Mouse (Mus musculus): ENCODE data around the gene Ank3. TPM values are rescaled to one million over a fixed set of nuclear protein-coding genes. Genes with fewer than 3 reads are reported as not detected.

Ank3 gene
- polyA plus RNA-seq, 1 experiment from 2014 or later = not detected

GRCm38 (mm10) chr10:69706851-69707788 is 308.5 kb downstream of the Ank3 start:
- no peak overlapping the region for H3K4me3 ChIP-seq (ENCODE audit: inconsistent target)
- no peak overlapping the region for H3K27ac ChIP-seq
- WGBS (ENCODE audit: missing documents) = 42% methylated on average over 14 of the region's 14 CpGs
- no peaks in the 10 kb centered on the region for H3K79me2 ChIP-seq (ENCODE audit: inconsistent target)
- H3K36me3 ChIP-seq (ENCODE audit: inconsistent target) = no peaks in the 10 kb centered on the region

- Histone ChIP-seq H3K27ac (no peak overlapping the region), H3K79me2 (ENCODE audit: inconsistent target) (no peaks in the 10 kb centered on the region), H3K4me3 (ENCODE audit: inconsistent target) (no peak overlapping the region), H3K36me3 (ENCODE audit: inconsistent target) (no peaks in the 10 kb centered on the region)
- WGBS (ENCODE audit: missing documents) = 81% methylated on average over 11 of the region's 11 CpGs
These were observed 309.4 kb downstream of the Ank3 start for GRCm38 (mm10) chr10:69707844-69708550.

GRCm38 (mm10) chr10:69709631-69710030 is 311.1 kb downstream of the Ank3 start:
- Histone ChIP-seq H3K79me2 (ENCODE audit: inconsistent target) (no peaks in the 10 kb centered on the region), H3K27ac (no peak overlapping the region), H3K36me3 (ENCODE audit: inconsistent target) (no peaks in the 10 kb centered on the region), H3K4me3 (ENCODE audit: inconsistent target) (no peak overlapping the region)
- WGBS (ENCODE audit: missing documents) = 77% methylated on average over 2 of the region's 2 CpGs

GRCm38 (mm10) chr10:69710802-69711201 is 312.2 kb downstream of the Ank3 start:
- H3K27ac ChIP-seq = no peak overlapping the region
- H3K36me3 ChIP-seq (ENCODE audit: inconsistent target) = no peaks in the 10 kb centered on the region
- H3K79me2 ChIP-seq (ENCODE audit: inconsistent target) = no peaks in the 10 kb centered on the region
- WGBS (ENCODE audit: missing documents) = 83% methylated on average over 5 of the region's 5 CpGs
- no peak overlapping the region for H3K4me3 ChIP-seq (ENCODE audit: inconsistent target)

GRCm38 (mm10) chr10:69716907-69717306 is 318.3 kb downstream of the Ank3 start:
- H3K4me3 ChIP-seq (ENCODE audit: inconsistent target) = no peak overlapping the region
- H3K36me3 ChIP-seq (ENCODE audit: inconsistent target) = no peaks in the 10 kb centered on the region
- WGBS (ENCODE audit: missing documents) = 56% methylated on average over 4 of the region's 4 CpGs
- H3K79me2 ChIP-seq (ENCODE audit: inconsistent target) = no peaks in the 10 kb centered on the region
- no peak overlapping the region for H3K27ac ChIP-seq

GRCm38 (mm10) chr10:69719421-69719820 is 320.8 kb downstream of the Ank3 start:
- Histone ChIP-seq H3K79me2 (ENCODE audit: inconsistent target) (no peaks in the 10 kb centered on the region), H3K36me3 (ENCODE audit: inconsistent target) (no peaks in the 10 kb centered on the region), H3K4me3 (ENCODE audit: inconsistent target) (no peak overlapping the region), H3K27ac (no peak overlapping the region)
- WGBS (ENCODE audit: missing documents) = 83% methylated on average over 5 of the region's 5 CpGs

GRCm38 (mm10) chr10:69719901-69720415 is 321.4 kb downstream of the Ank3 start:
- no peaks in the 10 kb centered on the region for H3K79me2 ChIP-seq (ENCODE audit: inconsistent target)
- H3K36me3 ChIP-seq (ENCODE audit: inconsistent target) = no peaks in the 10 kb centered on the region
- no peak overlapping the region for H3K27ac ChIP-seq
- 83% methylated on average over 12 of the region's 12 CpGs for WGBS (ENCODE audit: missing documents)
- H3K4me3 ChIP-seq (ENCODE audit: inconsistent target) = no peak overlapping the region

GRCm38 (mm10) chr10:69720452-69720851 is 321.9 kb downstream of the Ank3 start:
- H3K4me3 ChIP-seq (ENCODE audit: inconsistent target) = no peak overlapping the region
- 96% methylated on average over 10 of the region's 10 CpGs for WGBS (ENCODE audit: missing documents)

GRCm38 (mm10) chr10:69720899-69721490 is 322.4 kb downstream of the Ank3 start:
- Histone ChIP-seq H3K4me3 (ENCODE audit: inconsistent target) (no peak overlapping the region), H3K27ac (no peak overlapping the region), H3K36me3 (ENCODE audit: inconsistent target) (no peaks in the 10 kb centered on the region), H3K79me2 (ENCODE audit: inconsistent target) (no peaks in the 10 kb centered on the region)
- WGBS (ENCODE audit: missing documents) = 53% methylated on average over 6 of the region's 6 CpGs

More at GRCm38 (mm10) chr10:69720452-69720851, 321.9 kb downstream of the Ank3 start:
- H3K36me3 ChIP-seq (ENCODE audit: inconsistent target) = no peaks in the 10 kb centered on the region
- H3K27ac ChIP-seq = no peak overlapping the region
- no peaks in the 10 kb centered on the region for H3K79me2 ChIP-seq (ENCODE audit: inconsistent target)

- no peaks in the 10 kb centered on the region for H3K79me2 ChIP-seq (ENCODE audit: inconsistent target)
- H3K27ac ChIP-seq = no peak overlapping the region
- H3K36me3 ChIP-seq (ENCODE audit: inconsistent target) = no peaks in the 10 kb centered on the region
- H3K4me3 ChIP-seq (ENCODE audit: inconsistent target) = no peak overlapping the region
- WGBS (ENCODE audit: missing documents) = 89% methylated on average over 4 of the region's 4 CpGs
These were observed 325.6 kb downstream of the Ank3 start for GRCm38 (mm10) chr10:69724159-69724558.

GRCm38 (mm10) chr10:69725078-69725477 is 326.5 kb downstream of the Ank3 start:
- Histone ChIP-seq H3K79me2 (ENCODE audit: inconsistent target) (no peaks in the 10 kb centered on the region), H3K36me3 (ENCODE audit: inconsistent target) (no peaks in the 10 kb centered on the region), H3K27ac (no peak overlapping the region), H3K4me3 (ENCODE audit: inconsistent target) (no peak overlapping the region)
- WGBS (ENCODE audit: missing documents) = 95% methylated on average over 14 of the region's 14 CpGs

- Histone ChIP-seq H3K79me2 (ENCODE audit: inconsistent target) (no peaks in the 10 kb centered on the region), H3K36me3 (ENCODE audit: inconsistent target) (no peaks in the 10 kb centered on the region), H3K27ac (no peak overlapping the region), H3K4me3 (ENCODE audit: inconsistent target) (no peak overlapping the region)
- 94% methylated on average over 2 of the region's 2 CpGs for WGBS (ENCODE audit: missing documents)
These were observed 327.7 kb downstream of the Ank3 start for GRCm38 (mm10) chr10:69726265-69726664.

- 85% methylated on average over 7 of the region's 7 CpGs for WGBS (ENCODE audit: missing documents)
- no peak overlapping the region for H3K4me3 ChIP-seq (ENCODE audit: inconsistent target)
- no peaks in the 10 kb centered on the region for H3K36me3 ChIP-seq (ENCODE audit: inconsistent target)
- H3K79me2 ChIP-seq (ENCODE audit: inconsistent target) = no peaks in the 10 kb centered on the region
- H3K27ac ChIP-seq = no peak overlapping the region
These were observed 328.2 kb downstream of the Ank3 start for GRCm38 (mm10) chr10:69726806-69727205.

- no peaks in the 10 kb centered on the region for H3K36me3 ChIP-seq (ENCODE audit: inconsistent target)
- H3K79me2 ChIP-seq (ENCODE audit: inconsistent target) = no peaks in the 10 kb centered on the region
- H3K4me3 ChIP-seq (ENCODE audit: inconsistent target) = no peak overlapping the region
- WGBS (ENCODE audit: missing documents) = 85% methylated on average over 6 of the region's 6 CpGs
- H3K27ac ChIP-seq = no peak overlapping the region
These were observed 330.3 kb downstream of the Ank3 start for GRCm38 (mm10) chr10:69728876-69729275.
